In the genomic region with DNA sequence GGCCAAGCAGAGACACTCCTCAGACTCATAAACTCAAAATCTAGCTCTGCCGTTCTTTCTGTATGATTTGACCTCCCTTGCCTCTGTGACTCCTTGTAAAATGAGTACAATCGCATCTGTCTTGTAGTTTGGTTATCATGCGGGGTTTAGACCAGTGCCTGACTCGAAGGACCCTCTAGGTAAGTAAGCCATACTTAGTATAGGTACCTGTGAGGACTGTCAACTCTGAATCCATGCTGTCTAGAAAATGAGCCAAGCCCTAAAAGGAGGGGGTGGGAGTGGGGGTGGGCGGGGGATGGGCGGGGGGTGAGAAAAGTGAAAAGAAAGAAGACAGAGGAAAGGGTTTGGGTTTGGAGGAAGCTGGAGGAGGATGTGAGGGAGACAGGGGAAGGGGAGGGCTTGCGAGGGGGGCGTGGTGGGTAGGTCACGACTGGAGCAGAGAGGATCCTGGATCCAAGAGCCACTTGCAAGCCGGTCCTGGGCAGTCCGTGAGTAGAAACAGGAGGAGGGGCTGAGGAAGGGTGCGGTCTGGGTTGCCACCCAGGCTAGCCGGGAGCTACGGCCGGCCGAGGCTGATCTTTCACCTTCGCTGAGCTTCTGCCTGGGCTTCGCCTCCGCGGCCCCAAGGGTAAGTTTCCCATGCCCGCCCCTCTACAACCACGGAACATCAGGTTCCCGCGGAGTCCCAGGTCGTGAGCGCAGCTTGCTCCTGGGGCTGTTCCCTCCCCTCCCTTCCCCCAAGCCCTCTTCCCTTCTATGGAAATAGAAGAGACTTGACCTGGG, we compare ENCODE assay signal across 8 mouse cellular contexts. TPM values are rescaled to one million over a fixed set of nuclear protein-coding genes. Genes with fewer than 3 reads are reported as not detected.
A peak's percentile ranks its signal among the peaks of the same experiment; 100 is the strongest.
DNase-seq lines count a peak whose midpoint lies in the region; ATAC-seq lines count a peak whose summit lies in the region.

A gene (plus strand): TSS at position 404 of the 783 bp plus-strand sequence.

- H3K36me3 ChIP-seq in embryonic facial prominence, embryonic 15.5 days, result no peaks in the 10 kb centered on the region
- H3K36me3 ChIP-seq in heart, embryonic 14.5 days (ENCODE audit: control insufficient read depth, insufficient read depth, low read length), result no peaks in the 10 kb centered on the region
- H3K36me3 ChIP-seq in neural tube, embryonic 15.5 days, result no peaks in the 10 kb centered on the region

- ATAC-seq in embryonic facial prominence, embryonic 15.5 days (ENCODE audit: insufficient number of reproducible peaks, low FRiP score, low TSS enrichment, low read depth), result peak; percentile 75
- peak; percentile 72 for ATAC-seq in heart, embryonic 14.5 days (ENCODE audit: insufficient number of reproducible peaks, insufficient read depth, low FRiP score, low read depth)
- ATAC-seq in neural tube, embryonic 15.5 days (ENCODE audit: low FRiP score), result peak; percentile 65; the same call in 1 of the 2 replicates

- H3K4me2 ChIP-seq in embryonic facial prominence, embryonic 15.5 days (replicated peaks), result peak within 1 kb of the TSS; percentile 88
- H3K4me2 ChIP-seq in heart, embryonic 14.5 days (ENCODE audit: low read length), result peak within 1 kb of the TSS; percentile 93
- peak within 1 kb of the TSS; percentile 68 for H3K4me2 ChIP-seq in neural tube, embryonic 15.5 days

- H3K9me3 ChIP-seq in embryonic facial prominence, embryonic 15.5 days (replicated peaks), result no peaks in the 10 kb centered on the region
- no peaks in the 10 kb centered on the region for H3K9me3 ChIP-seq in heart, embryonic 14.5 days (ENCODE audit: control insufficient read depth, low read length)
- H3K9me3 ChIP-seq in neural tube, embryonic 15.5 days (replicated peaks), result no peaks in the 10 kb centered on the region

- DNase-seq in thymus, postnatal 0 days (ENCODE audit: low spot score), result no peak
- no peak for DNase-seq in thymus, postnatal 25 days
- peak; percentile 77 for DNase-seq in kidney, postnatal 14 days
- DNase-seq in lung, adult 18-20 months, result peak; percentile 86 to 91
- no peak for DNase-seq in cerebellum, adult 11 months

- peak within 1 kb of the TSS; percentile 21; the same call in 1 of the 2 replicates for H3K9ac ChIP-seq in embryonic facial prominence, embryonic 15.5 days
- peak within 1 kb of the TSS; percentile 73 for H3K9ac ChIP-seq in heart, embryonic 14.5 days (ENCODE audit: low read length)
- peak within 1 kb of the TSS; percentile 11; the same call in 1 of the 2 replicates for H3K9ac ChIP-seq in neural tube, embryonic 15.5 days (replicated peaks)

- H3K4me3 ChIP-seq in embryonic facial prominence, embryonic 15.5 days (replicated peaks), result peak within 1 kb of the TSS; percentile 49
- peak within 1 kb of the TSS; percentile 58 to 74 for H3K4me3 ChIP-seq in heart, embryonic 14.5 days (ENCODE audit: control insufficient read depth in 1 of 2, insufficient read depth in 1 of 2, low read depth in 1 of 2, low read length in 2 of 2)
- H3K4me3 ChIP-seq in neural tube, embryonic 15.5 days (replicated peaks), result peak within 1 kb of the TSS; percentile 36

- 10% methylated on average over 26 of the region's 26 CpGs for WGBS in embryonic facial prominence, embryonic 15.5 days
- WGBS in heart, embryonic 14.5 days, result 9% methylated on average over 26 of the region's 26 CpGs
- WGBS in neural tube, embryonic 15.5 days, result 13% methylated on average over 26 of the region's 26 CpGs

- H3K4me1 ChIP-seq in embryonic facial prominence, embryonic 15.5 days, result 0 out of 2 replicates have a peak, but pooled peaks cover 3% of the 10 kb centered on the region
- H3K4me1 ChIP-seq in heart, embryonic 14.5 days (ENCODE audit: control insufficient read depth in 2 of 2, insufficient read depth in 2 of 2, low read length in 2 of 2), result peaks cover 2 to 6% of the 10 kb centered on the region in 2 experiments; a peak in 3 of 4 replicates
- peaks cover 6% of the 10 kb centered on the region for H3K4me1 ChIP-seq in neural tube, embryonic 15.5 days

- H3K27me3 ChIP-seq in embryonic facial prominence, embryonic 15.5 days, result no peaks in the 10 kb centered on the region
- no peaks in the 10 kb centered on the region for H3K27me3 ChIP-seq in heart, embryonic 14.5 days (ENCODE audit: control insufficient read depth, insufficient read depth, low read length)
- H3K27me3 ChIP-seq in neural tube, embryonic 15.5 days (replicated peaks), result 0 out of 2 replicates have a peak, but pooled peaks cover 7% of the 10 kb centered on the region

- H3K27ac ChIP-seq in embryonic facial prominence, embryonic 15.5 days (replicated peaks), result no peak within 1 kb of the TSS; the same call in 1 of the 2 replicates
- H3K27ac ChIP-seq in heart, embryonic 14.5 days (replicated peaks in 1 of 2; ENCODE audit: control insufficient read depth in 1 of 2, insufficient read depth in 1 of 2, low read depth in 2 of 2, low read length in 2 of 2), result peak within 1 kb of the TSS in 1 of 2 experiments; percentile 38; a peak in 2 of 4 replicates
- H3K27ac ChIP-seq in neural tube, embryonic 15.5 days (replicated peaks), result no peak within 1 kb of the TSS

RNA-seq across cellular contexts. Expression of the gene that starts here (rescaled TPM):
- polyA plus RNA-seq in thymus, postnatal 0 days (2015; fragmentation: Nextera tagmentation; extraction: Ambion mirVana), result 13.9 and 15.0 TPM in 2 replicates
- 34.2 and 42.3 TPM in 2 replicates for polyA plus RNA-seq in embryonic facial prominence, embryonic 15.5 days (2015; fragmentation: Nextera tagmentation; extraction: Ambion mirVana)
- 52.5 and 53.4 TPM in 2 replicates for polyA plus RNA-seq in heart, embryonic 14.5 days (2014; fragmentation: Nextera tagmentation; extraction: Ambion mirVana)
- polyA plus RNA-seq in neural tube, embryonic 15.5 days (2015; fragmentation: Nextera tagmentation; extraction: Ambion mirVana), result 26.7 and 28.2 TPM in 2 replicates

Comparison
In these comparisons a context has a peak if more than half of its experiments do, and no peak if none do; other contexts are left out.
1. DNase-seq: peak in kidney, postnatal 14 days (single experiment) and lung, adult 18-20 months (2 of 2); none in thymus, postnatal 0 days (single experiment), thymus, postnatal 25 days (single experiment) and cerebellum, adult 11 months (single experiment).
2. H3K9ac ChIP-seq: peak in every context shown above with its lines; median percentile 73 in heart, embryonic 14.5 days; 21 in embryonic facial prominence, embryonic 15.5 days; 11 in neural tube, embryonic 15.5 days.
3. Peak in every context shown above with its lines, with median percentiles within 50 percentile points of each other: ATAC-seq, H3K4me2 ChIP-seq and H3K4me3 ChIP-seq.